Mouse (Mus musculus) olfactory bulb, adult 2 months (tissue): ENCODE results near the gene Cntn4.

Experiments
- CTCF ChIP-seq: fragments of 200-500 bp; IDR thresholded peaks from 2 replicates; pipeline ENCODE4 v1.5.1; 2012; ENCODE audit warnings: low read depth, mild to moderate bottlenecking, low read length, moderate library complexity; ENCODE audit not compliant: insufficient read depth
- POLR2A ChIP-seq: fragments of 200-500 bp; IDR thresholded peaks from 2 replicates; pipeline ENCODE4 v1.6.1; 2012; ENCODE audit warnings: mild to moderate bottlenecking, low read depth, low read length, moderate library complexity; ENCODE audit not compliant: insufficient read depth

DNA sequence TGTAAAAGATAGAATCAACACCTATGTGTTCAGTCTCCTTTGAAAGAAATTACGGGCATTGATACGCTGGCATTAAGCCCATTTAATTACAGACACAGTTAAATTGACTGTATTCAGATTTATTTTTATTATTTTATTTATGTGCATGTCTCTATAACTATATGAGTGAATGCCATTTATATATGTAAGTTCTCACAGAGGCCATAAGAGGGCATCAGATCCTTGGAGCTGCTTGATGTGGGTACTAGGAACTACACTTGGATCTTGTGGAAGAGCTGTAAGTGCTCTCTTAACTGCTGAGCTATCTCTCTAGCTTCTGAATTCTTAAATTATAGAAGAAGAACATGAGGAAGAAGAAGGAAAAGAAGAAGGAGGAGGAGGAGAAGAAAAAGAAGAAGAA lies 111.0 kb downstream of the Cntn4 start:
- TF ChIP-seq CTCF: no peak
- TF ChIP-seq POLR2A: no peak
